Mouse (Mus musculus) ES-CJ7 (cell line): ENCODE data around the gene Nanog.

ENCODE experiments used
- DNase-seq: peaks from one replicate; pipeline ENCODE4 v3.0.0; 2011; ENCODE audit warnings: low read depth, low spot score

Nanog gene

GRCm38 (mm10) chr6:122762480-122762879, 55.2 kb downstream of the Nanog start:
- DNase-seq = peak; percentile 94

DNA sequence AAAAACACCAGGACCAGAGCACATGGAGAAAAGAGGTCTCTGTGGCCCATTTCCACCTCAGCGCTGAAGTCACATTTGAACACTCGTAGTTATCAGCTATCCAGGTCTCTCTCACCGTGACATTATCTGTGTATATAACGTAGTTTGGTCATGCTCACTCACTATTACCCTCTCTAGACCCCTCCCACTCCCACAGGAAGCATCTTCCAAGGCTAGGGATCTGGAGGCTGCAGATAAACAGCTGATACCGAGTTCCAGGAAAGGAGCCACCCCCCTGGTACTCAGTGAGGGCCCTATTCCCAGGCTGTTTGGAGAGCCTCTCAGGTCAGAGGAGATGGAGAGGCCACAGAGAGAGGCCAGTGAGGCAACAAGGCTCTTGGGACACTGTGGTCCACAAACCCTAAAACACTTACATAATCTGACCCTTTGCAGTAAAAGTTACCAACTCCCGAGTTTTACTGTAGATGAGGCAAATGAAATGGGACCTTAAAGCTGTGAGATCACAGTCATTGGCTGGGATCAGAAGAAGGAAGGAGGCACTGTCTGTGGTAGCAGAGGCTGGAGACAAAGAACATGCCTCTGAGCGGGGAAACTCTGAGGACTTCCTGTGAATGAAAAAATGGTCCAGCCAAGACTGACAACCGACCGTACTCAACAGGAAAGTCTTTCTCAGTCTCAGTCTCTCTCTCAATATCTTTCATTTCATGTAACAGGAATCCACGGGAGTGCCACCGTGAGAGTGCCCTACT, 55.8 kb downstream of the Nanog start:
- peak; percentile 59 for DNase-seq

DNA sequence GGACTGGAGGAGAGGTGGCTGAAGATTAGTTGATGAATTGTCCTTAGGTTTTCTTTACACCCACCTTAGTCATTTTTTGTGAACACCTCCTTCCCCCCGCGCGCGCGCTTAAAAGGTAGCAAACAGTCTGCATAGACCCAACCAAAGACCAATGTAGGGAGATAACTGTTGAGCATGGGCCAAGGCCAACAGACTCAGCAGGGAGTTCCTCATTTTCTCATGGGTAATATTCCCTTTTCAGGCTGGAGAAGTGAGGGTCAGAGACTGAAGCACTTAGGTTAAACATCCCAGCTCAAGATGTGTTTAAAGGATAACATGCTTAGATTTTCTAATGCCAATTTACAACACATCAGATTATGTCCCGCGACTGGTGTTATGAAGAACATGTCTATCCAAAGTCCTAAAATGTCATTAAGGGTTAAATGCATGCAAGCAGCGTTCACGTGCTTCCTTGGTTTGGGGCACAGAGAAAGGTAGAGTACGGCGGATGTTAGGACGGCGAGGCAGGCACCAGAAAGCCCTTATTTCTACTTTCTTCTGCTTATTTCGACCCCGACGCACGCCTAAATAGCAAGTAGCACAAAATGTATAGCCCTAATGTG, 56.7 kb downstream of the Nanog start:
- DNase-seq = peak; percentile 21
